Mouse (Mus musculus) right cerebral cortex, postnatal 14 days (tissue): Measurements from ENCODE around the gene Tut4.

Experiments
- DNase-seq: peaks from one replicate; pipeline ENCODE4 v3.0.0; 2022

Gene Tut4

GRCm38 (mm10) chr4:108539701-108540100 is 80.5 kb downstream of the Tut4 start:
- no peak for DNase-seq

- DNase-seq = no peak
These were observed 105.8 kb downstream of the Tut4 start for GRCm38 (mm10) chr4:108565026-108565425.

GRCm38 (mm10) chr4:108572644-108573043 is 113.4 kb downstream of the Tut4 start:
- DNase-seq = no peak

GRCm38 (mm10) chr4:108578840-108579742 is 119.9 kb downstream of the Tut4 start, which contains the start of the genes Prpf38a and Orc1:
Gene Prpf38a (minus strand): TSS chr4:108579336.
Gene Orc1 (plus strand): TSS chr4:108579423.
- peak; percentile 95 for DNase-seq

- DNase-seq = no peak
These were observed 120.7 kb downstream of the Tut4 start for GRCm38 (mm10) chr4:108579743-108580411.

- no peak for DNase-seq
These were observed 134.2 kb downstream of the Tut4 start for GRCm38 (mm10) chr4:108593376-108593775.

GRCm38 (mm10) chr4:108595785-108596184 is 136.6 kb downstream of the Tut4 start:
- DNase-seq = no peak

- no peak for DNase-seq
These were observed 139.1 kb downstream of the Tut4 start for GRCm38 (mm10) chr4:108598306-108598705.

GRCm38 (mm10) chr4:108601870-108602269 is 142.6 kb downstream of the Tut4 start:
- DNase-seq = no peak

- no peak for DNase-seq
These were observed 149.4 kb downstream of the Tut4 start for GRCm38 (mm10) chr4:108608651-108609050.
